Mouse (Mus musculus): ENCODE measurements around the gene Nhlrc3. TPM values are rescaled to one million over a fixed set of nuclear protein-coding genes. Genes with fewer than 3 reads are reported as not detected.

Nhlrc3 gene
- total RNA-seq (2021), result 1 to 10 TPM; 2.1 to 2.9 TPM
- long read RNA-seq, experiment 1, full-length matches to known transcripts, result 7 of 9 reads
- long read RNA-seq, experiment 1, partial matches to known transcripts, result 0 of 9 reads
- long read RNA-seq, experiment 1, other reads (novel, unspliced or antisense), result 2 of 9 reads
- long read RNA-seq, experiment 2, full-length matches to known transcripts, result 8 of 8 reads
- long read RNA-seq, experiment 2, partial matches to known transcripts, result 0 of 8 reads
- long read RNA-seq, experiment 2, other reads (novel, unspliced or antisense), result 0 of 8 reads

DNA sequence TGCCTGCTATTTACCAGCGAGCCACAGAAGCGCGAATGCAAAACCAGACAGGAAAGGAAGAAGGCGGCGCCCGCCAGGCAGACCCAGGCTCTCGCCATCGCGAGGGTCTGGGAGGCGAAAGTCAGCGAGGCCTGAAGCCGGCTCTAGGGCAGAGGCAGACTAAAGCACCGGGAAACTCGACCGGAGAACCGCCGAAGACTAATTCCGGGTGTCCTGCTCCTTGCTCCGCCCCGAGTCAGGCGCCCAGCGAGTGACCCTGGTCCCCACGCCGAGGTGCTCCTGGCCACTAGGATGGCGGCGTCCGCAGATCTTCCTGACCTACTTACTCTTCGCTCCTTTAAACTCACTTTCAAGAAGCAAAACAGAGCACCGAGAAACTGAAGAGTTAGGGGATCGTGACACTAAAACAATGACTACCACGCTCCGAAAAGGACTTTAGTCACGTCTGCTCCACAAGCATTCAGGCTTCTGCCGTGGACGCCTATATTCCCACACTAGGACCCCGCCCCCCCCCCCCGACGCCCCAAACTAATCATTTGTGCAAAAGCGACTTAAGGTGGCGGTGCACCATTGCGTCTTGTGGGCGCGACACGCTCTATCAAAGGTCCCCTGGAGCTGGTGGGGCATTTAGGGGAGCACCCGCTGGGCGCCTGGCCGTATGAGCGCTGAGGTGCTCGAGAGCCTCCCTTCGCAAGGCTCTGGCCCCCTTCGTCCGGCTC is at the start of gene Nhlrc3, which contains the start of gene Proser1:
Gene Nhlrc3, minus strand, starts transcription at position 287 of the 719 bp plus-strand sequence.
Gene Proser1, plus strand, starts transcription at position 621 of the 719 bp plus-strand sequence.
- DNase-seq, result peak; percentile 98
- no peak; the same call in 1 of the 2 replicates for TF ChIP-seq CTCF (IDR thresholded peaks at IDR 0.05)
- H3K4me3 ChIP-seq, result peak within 1 kb of the TSS; percentile 100
- peak within 1 kb of the TSS; percentile 98 for H3K27ac ChIP-seq
- intact Hi-C loops (cut with DNase I), result loop anchor here (1.0 to 5.0 kb wide), 2 partner anchors 399 to 446 kb away; partner anchors contain the start of gene Cog6

DNA sequence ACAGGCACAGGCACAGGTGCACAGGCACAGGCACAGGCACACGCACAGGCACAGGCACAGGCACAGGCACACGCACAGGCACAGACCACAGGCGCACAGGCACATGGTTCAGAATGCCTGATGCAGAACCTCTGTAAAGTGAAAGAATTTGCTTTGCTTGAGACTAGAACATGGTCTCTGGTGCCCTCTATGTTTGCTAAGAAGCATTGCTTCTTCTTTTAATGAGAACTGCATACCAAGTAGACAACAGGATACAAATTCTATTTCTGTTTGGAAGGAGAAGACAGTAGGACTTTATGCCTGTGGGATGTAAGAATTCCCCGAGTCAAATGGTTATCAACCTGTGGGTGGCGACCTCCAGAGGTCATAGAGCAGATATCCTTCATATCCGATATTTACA is 39.3 kb upstream of the Nhlrc3 start:
- intact Hi-C loops (cut with DNase I), result no loop called here
- no peak overlapping the region for H3K27ac ChIP-seq
- TF ChIP-seq CTCF (IDR thresholded peaks at IDR 0.05), result peak; percentile 51
- no peak for DNase-seq
- H3K4me3 ChIP-seq, result no peak overlapping the region

DNA sequence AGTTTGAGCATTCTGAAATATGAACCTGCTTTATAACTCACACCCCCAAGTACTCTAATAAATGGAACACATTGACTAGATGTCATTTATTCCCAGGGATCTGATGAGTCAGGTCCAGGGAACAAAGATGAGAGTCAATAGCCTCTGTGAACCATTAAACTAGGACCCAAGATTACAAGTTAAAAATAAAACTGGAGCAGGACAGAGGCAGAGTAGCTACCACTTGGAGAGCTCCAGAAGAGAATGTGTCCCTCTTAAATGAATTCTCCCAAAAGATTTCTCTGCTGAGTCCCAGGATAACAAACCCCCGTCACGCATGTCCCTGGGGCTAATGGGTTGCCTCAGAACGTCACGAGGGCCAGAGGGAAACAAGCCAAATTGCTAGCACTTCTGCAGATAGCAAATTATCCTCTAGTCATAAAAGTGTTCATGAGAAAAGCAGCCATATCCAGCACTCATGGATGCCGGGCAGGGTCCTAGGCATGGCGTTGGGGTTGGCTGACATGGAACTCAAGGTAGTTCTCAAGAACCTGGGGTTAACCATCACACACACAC is 35.3 kb upstream of the Nhlrc3 start:
- intact Hi-C loops (cut with DNase I), result no loop called here
- no peak for TF ChIP-seq CTCF (IDR thresholded peaks at IDR 0.05)
- H3K27ac ChIP-seq, result no peak overlapping the region
- peak; percentile 29 for DNase-seq
- no peak overlapping the region for H3K4me3 ChIP-seq

DNA sequence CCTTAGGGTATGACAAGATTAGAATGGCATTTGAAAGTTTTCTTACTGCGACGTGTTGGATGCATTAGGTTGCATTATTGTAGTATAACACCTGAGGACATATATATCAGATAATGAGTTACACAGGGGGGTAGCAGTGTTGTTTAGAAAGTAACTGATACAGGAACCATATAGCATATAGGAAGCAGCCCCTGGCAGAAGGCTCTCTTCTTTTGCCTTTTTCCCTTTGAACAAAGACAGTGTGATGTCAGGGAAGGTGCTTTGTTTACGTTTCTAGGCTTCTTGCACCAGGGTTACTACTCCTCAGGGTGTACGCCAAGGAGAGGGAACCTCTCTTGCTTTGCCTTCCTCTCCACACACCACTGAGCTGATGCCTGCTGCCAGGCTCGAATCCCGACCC is 25.2 kb upstream of the Nhlrc3 start, which contains the start of gene Stoml3:
Gene Stoml3, plus strand, starts transcription at position 301 of the 400 bp plus-strand sequence.
- no peak within 1 kb of the TSS for H3K27ac ChIP-seq
- no peak within 1 kb of the TSS for H3K4me3 ChIP-seq
- no peak for DNase-seq
- intact Hi-C loops (cut with DNase I), result no loop called here
- TF ChIP-seq CTCF (IDR thresholded peaks at IDR 0.05), result no peak

DNA sequence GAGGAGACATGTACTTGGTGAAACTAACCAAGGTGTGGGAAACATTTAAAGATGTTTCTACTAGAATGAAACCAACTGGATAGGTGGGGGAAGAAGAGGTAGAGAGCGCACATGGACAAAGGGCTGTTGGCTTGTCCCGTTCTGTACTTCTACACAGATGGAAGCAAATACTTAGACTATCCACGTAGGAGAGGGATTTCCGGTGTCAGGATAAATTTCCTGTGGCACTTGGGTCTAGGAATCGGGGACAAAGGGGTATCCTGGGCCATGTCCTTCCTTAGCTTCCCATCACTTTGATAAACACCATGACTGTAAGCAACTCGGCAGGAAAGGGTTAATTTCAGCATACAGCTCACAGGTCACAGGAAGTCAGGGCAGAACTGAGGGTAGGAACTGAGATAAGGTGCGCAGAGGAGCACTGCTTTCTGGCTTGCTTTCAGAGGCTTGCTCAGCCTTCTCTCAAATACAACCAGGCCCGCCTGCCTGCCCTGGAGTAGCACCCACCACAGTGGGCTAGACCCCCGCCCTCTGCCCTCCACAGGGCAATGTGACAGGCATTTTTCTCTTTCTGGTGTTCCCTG is 24.0 kb upstream of the Nhlrc3 start:
- TF ChIP-seq CTCF (IDR thresholded peaks at IDR 0.05), result no peak

DNA sequence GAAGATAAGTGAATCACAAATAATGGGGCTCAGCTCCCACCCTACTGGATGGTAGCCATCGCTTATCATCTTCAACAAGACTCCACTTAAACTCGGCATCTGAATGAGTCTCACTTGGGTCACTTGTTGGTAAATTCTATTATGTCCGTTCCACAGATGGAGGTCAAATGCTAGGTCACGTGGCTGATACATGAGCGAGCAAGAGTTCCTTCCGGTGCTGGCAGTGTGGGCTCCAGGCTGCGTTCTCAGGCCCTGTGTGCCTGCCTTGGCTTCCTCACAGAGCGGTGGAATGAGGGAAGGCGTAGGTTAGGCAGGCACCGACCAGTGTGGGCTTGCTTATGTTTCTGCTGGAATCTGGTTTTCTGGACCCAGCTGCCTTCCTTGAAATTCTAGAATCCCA is 23.4 kb upstream of the Nhlrc3 start:
- intact Hi-C loops (cut with DNase I), result no loop called here
- no peak for DNase-seq
- no peak overlapping the region for H3K4me3 ChIP-seq
- no peak overlapping the region for H3K27ac ChIP-seq
- no peak for TF ChIP-seq CTCF (IDR thresholded peaks at IDR 0.05)

More for the DNA sequence above, 24.0 kb upstream of the Nhlrc3 start:
- no peak overlapping the region for H3K4me3 ChIP-seq
- DNase-seq, result no peak
- no peak overlapping the region for H3K27ac ChIP-seq
- intact Hi-C loops (cut with DNase I), result no loop called here

DNA sequence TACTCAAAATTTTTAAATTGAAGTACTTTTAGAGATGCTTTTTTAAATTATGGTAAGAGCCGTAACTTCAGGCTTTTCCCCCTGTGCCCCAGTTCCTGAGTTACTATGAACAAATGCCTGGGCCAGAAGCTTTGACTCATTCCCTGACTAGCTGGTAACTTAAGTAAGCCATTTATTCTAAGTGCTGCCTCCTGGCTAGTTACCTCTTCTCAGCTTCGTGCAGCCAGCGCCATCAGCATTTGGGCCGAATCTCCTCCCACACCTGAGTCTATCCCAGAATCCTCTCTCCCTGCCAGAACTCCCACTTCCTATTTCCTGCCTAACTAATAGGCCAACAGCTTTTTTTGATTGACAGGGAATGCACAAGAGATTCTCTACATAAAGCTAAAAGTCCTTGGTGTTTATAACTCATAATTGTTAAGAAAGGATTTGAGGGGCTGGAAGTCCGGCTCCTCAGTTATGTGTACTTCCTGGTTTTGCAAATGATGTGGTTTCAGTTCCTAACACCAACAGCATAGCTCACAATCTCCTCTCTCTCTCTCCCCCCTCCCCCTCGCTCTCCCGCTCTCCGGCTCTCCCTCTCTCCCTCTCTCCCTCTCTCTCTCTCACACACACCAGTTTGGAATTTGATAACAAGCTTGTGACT is 20.4 kb upstream of the Nhlrc3 start:
- no peak for DNase-seq
- no peak overlapping the region for H3K4me3 ChIP-seq
- TF ChIP-seq CTCF (IDR thresholded peaks at IDR 0.05), result no peak
- intact Hi-C loops (cut with DNase I), result no loop called here
- H3K27ac ChIP-seq, result no peak overlapping the region

DNA sequence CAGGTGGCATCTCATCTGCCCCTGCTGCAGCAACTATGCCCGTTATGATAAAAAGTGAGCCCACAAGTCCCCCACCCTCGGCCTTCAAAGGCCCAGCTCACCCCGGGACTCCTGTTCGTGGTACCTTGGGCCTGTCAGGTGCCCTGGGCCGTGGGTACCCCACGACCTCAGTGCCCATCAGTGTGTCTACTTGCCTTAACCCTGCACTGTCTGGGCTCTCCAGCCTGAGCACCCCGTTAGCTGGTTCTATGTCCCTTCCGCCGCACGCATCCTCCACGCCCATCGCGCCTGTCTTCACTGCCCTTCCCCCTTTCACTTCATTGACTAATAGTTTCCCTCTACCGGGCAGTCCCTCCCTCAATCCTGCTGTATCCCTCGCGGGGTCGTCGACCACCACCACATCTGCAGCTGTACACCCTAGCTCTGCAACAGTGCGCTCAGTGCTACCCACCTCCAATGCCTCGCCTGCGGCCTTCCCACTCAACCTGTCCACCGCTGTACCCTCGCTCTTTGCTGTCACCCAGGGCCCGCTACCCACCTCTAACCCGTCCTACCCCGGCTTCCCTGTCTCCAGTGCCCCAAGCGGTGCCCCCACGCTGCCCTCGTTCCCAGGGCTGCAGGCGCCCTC is 15.4 kb upstream of the Nhlrc3 start:
- no peak overlapping the region for H3K27ac ChIP-seq
- intact Hi-C loops (cut with DNase I), result no loop called here
- H3K4me3 ChIP-seq, result no peak overlapping the region
- TF ChIP-seq CTCF (IDR thresholded peaks at IDR 0.05), result no peak
- peak; percentile 23 for DNase-seq

DNA sequence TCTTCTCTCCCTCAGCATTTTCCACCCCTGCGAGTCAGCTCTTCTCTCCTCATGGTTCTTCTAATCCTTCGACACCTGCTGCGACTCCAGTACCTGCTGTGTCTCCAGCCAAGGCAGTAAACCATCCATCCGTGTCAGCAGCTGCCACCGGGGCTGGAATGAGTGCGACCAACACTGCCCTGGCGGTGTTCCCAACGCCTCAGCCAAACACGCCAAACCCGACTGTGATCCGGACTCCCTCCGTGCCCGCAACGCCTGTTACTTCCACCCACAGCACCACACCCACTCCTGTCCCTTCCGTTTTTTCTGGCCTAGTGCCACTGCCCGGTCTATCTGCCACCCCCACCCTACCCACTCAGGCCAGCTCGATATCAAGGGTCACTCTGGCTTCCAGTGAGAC is 14.3 kb upstream of the Nhlrc3 start:
- peak; percentile 83 for DNase-seq
- intact Hi-C loops (cut with DNase I), result no loop called here
- peak overlapping the region; percentile 63 for H3K27ac ChIP-seq
- no peak for TF ChIP-seq CTCF (IDR thresholded peaks at IDR 0.05)
- H3K4me3 ChIP-seq, result no peak overlapping the region; the same call in 1 of the 2 replicates

DNA sequence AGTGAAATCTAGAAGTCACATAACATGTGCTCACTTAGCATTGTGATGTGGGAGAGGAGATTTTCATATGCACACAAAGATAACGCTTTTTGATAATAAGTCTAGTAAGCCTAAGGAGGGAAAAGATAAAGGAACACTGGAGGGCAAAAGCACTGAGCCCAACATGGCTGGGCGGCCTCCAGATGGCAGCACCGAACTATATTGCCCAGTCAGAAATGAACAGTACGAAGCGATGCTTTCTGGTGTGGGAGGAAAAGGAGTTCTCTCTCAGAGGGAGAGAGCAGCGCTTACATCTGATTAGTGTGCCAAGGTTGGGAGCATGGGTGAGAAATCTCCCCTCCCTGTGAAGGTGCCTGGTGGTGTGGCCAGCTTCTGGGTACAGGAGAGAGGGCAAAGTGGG is 12.8 kb upstream of the Nhlrc3 start:
- TF ChIP-seq CTCF (IDR thresholded peaks at IDR 0.05), result peak; percentile 70
- DNase-seq, result peak; percentile 63
- intact Hi-C loops (cut with DNase I), result loop anchor here (1.0 kb wide), 1 partner anchor 15 kb away; no protein-coding TSS in a partner anchor
- H3K27ac ChIP-seq, result no peak overlapping the region
- H3K4me3 ChIP-seq, result no peak overlapping the region

DNA sequence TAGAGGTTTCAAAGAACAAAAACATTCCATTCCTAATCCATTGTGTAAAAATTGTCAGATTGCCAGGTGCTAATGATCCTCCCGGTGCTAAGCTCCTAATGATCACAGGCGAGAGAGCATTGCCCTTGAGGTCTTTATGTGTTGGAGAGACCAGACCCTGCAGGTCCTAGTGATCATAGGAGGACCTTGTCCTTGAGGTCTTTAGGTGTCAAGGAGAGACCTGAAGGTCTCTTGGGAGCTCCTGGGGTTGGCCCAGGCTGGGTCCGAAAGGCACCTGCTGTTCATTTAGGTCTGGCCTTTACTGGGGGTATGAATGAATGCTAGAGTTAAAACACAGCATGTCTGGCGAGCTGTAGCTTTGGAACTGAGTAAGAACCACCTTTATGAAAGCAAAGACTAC is 11.0 kb upstream of the Nhlrc3 start:
- intact Hi-C loops (cut with DNase I), result no loop called here
- no peak for TF ChIP-seq CTCF (IDR thresholded peaks at IDR 0.05)

DNA sequence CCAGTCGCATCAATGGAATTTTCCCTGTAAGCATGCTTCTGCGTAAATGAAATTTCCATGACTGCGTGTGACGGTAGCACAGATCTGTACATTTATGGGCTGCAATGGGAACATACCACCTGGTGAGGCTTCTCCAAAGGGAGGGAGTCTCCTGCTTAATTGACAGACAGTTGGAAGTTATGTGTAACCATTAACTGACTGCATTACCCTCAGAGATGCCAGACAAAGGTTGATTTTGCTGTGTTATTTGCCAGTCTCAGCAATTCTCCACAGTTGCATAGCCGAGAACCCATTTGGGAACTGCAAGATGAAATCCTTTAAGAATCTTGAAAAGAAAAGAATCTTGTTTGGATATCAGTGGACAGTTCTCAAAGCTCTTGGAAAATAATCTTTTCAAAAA is 8.9 kb upstream of the Nhlrc3 start:
- no peak for TF ChIP-seq CTCF (IDR thresholded peaks at IDR 0.05)
- H3K4me3 ChIP-seq, result no peak overlapping the region
- no peak overlapping the region for H3K27ac ChIP-seq
- intact Hi-C loops (cut with DNase I), result no loop called here
- no peak for DNase-seq

More for the DNA sequence above, 11.0 kb upstream of the Nhlrc3 start:
- no peak overlapping the region for H3K4me3 ChIP-seq
- DNase-seq, result no peak
- no peak overlapping the region for H3K27ac ChIP-seq
